Mouse (Mus musculus) activated CD4-positive, CD25-positive, alpha-beta regulatory T cell, adult 9 weeks (primary cell): ENCODE data around the gene Dlgap3. TPM values are rescaled to one million over a fixed set of nuclear protein-coding genes. Genes with fewer than 3 reads are reported as not detected.

Experiments
- polyA plus RNA-seq: library from polyadenylated mRNA; unstranded; fragments of 100-300 nt; shearing (Covaris generic); gene quantifications from one replicate; pipeline ENCODE4 v1.2.1, GENCODE M21; 2017

Gene Dlgap3
- not detected for polyA plus RNA-seq

DNA sequence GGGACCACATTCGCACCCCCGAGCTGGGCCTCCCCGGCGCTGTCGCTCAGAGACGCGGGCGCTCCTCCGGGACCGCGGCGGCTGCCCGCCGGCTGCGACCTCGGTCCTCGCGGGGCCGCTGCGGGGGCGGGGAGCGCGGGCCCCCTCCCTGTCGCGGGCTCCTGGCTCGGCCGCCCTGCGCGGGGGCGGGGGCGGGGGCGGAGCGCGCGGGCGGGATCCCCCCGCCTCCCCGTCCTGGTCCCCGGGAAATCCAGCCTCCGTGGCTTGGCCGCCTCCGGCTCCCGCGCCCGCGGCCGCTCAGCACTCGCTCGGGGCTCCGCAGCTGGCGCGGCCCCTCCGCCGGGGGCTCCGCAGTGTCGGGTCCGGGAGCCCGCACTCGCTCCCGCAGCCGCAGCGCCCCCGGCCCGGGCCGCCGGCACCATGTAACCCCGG is at the start of gene Dlgap3:
TSS of gene Dlgap3 (plus strand) at position 291 of the 432 bp plus-strand sequence.

DNA sequence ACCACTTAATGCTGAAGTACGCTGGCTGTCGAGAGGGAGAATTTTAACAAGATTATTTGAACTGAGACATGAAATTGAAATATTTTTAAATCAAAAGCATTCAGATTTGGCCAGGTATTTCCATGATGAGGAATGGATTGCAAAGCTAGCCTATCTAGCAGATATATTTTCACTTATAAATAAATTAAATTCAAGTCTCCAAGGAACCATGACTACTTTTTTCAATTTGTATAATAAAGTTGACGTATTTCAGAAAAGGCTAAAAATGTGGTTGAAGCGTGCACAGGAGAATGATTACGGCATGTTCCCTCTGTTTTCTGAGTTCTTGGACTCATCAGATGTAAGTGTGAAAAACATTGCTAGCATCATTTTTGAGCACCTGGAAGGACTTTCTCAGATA is 45.6 kb upstream of the Dlgap3 start, which contains the start of gene Tmem35b:
TSS of gene Tmem35b (plus strand) at position 301 of the 400 bp plus-strand sequence.

DNA sequence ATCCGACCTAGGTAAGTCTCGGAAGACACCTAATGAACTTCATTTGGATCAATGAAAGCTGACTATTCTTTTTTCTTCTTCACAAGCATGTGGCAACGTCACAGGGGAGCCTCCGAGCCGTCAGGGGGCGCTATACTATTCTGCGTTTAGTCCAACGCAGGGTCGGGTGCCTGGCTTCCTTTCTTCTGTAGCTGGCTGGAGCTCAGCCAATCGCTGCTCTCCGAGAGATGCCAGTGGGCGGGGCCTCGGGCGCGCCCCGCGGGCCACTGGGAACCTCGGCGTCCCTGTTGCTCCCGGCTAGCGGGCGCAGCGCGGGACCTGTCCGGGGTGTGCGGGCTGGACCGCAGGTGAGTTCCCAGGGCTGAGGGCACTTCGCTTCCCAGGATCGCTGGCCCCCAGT is 74.5 kb downstream of the Dlgap3 start, which contains the start of gene Smim12:
TSS of gene Smim12 (plus strand) at position 233 of the 400 bp plus-strand sequence.

Other genes with a start within 250 kb of the Dlgap3 start
- 17.6 TPM for gene Zmym4, start 201.1 kb upstream of the Dlgap3 start, polyA plus RNA-seq
- gene Sfpq, start 147.9 kb upstream of the Dlgap3 start, polyA plus RNA-seq, result 27.2 TPM
- gene Zmym1, start 108.1 kb upstream of the Dlgap3 start, polyA plus RNA-seq, result 32.9 TPM
- 38.8 TPM for gene Zmym6, start 91.8 kb upstream of the Dlgap3 start, polyA plus RNA-seq
- gene Tmem35b, start 45.5 kb upstream of the Dlgap3 start, polyA plus RNA-seq, result 27.6 TPM
- 52.7 TPM for gene Smim12, start 74.6 kb downstream of the Dlgap3 start, polyA plus RNA-seq
- gene Gja4, start 144.8 kb downstream of the Dlgap3 start, polyA plus RNA-seq, result not detected
- gene Gjb3, start 161.6 kb downstream of the Dlgap3 start, polyA plus RNA-seq, result not detected
- not detected for gene Gjb4, start 184.9 kb downstream of the Dlgap3 start, polyA plus RNA-seq
- gene Gjb5, start 189.0 kb downstream of the Dlgap3 start, polyA plus RNA-seq, result not detected